Mouse (Mus musculus): ENCODE measurements around the gene Camk1d.
"Not testable (repeated sequence)": the region's sequence is repeated elsewhere in the genome, so short reads cannot be mapped to it uniquely, and the experiment has no call there.

DNA sequence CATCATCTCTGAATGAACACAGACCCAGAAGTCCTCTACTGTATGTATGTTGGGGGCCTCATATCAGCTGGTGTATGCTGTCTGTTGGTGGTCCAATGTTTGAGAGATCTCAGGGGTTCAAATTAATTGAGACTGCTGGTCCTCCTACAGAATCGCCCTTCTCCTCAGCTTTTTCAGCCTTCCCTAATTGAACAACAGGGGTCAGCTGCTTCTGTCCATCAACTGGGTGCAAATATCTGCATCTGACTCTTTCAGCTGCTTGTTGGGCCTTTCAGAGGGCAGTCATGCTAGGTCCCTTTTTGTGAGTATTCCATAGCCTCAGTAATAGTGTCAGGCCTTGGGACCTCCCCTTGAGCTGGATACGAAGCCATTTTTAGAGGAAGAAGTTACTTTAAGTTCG is 174.4 kb downstream of the Camk1d start:
- TF ChIP-seq CTCF (IDR thresholded peaks at IDR 0.05; ENCODE audit: low read depth, low read length); POLR2A (IDR thresholded peaks at IDR 0.05; ENCODE audit: extremely low read depth, insufficient read depth, low read length): not testable (repeated sequence)
